Mouse (Mus musculus): ENCODE results near the gene Gltp. TPM values are rescaled to one million over a fixed set of nuclear protein-coding genes. Genes with fewer than 3 reads are reported as not detected.

Gene Gltp
- polyA plus RNA-seq, 2 experiments = 18.4 to 25.4 TPM

- H3K9ac ChIP-seq (replicated peaks) = no peak overlapping the region
- TF ChIP-seq CTCF (IDR thresholded peaks at IDR 0.05; ENCODE audit: low read depth) (no peak), EP300 (IDR thresholded peaks at IDR 0.05; ENCODE audit: low read depth) (no peak)
- no peak overlapping the region for H3K4me3 ChIP-seq (ENCODE audit: insufficient read depth in 1 of 2, low read depth in 2 of 2, low read length in 2 of 2)
- ATAC-seq (ENCODE audit: insufficient read depth) (no peak), DNase-seq (ENCODE audit: low read depth in 3 of 3, low spot score in 3 of 3) (no peak)
- H3K4me2 ChIP-seq (ENCODE audit: low read depth) = no peak overlapping the region
- WGBS (ENCODE audit: insufficient replicate concordance) = 72% methylated on average over 7 of the region's 7 CpGs
- no peaks in the 10 kb centered on the region for H3K9me3 ChIP-seq (ENCODE audit: control insufficient read depth, low read length)
- no peak overlapping the region for H3K27ac ChIP-seq
- H3K4me1 ChIP-seq (replicated peaks; ENCODE audit: control insufficient read depth in 2 of 2, insufficient read depth in 2 of 2, low read length in 1 of 2) = peaks cover 12 to 15% of the 10 kb centered on the region in 2 experiments
- H3K36me3 ChIP-seq (replicated peaks; ENCODE audit: control insufficient read depth, insufficient read depth, low read depth) = no peaks in the 10 kb centered on the region
- H3K27me3 ChIP-seq (ENCODE audit: control insufficient read depth, insufficient read depth, low read length) = no peaks in the 10 kb centered on the region
Observed at GRCm38 (mm10) chr5:114686726-114687210, 4.0 kb downstream of the Gltp start.

GRCm38 (mm10) chr5:114685986-114686385 is 4.8 kb downstream of the Gltp start:
- H3K4me1 ChIP-seq (replicated peaks; ENCODE audit: control insufficient read depth in 2 of 2, insufficient read depth in 2 of 2, low read length in 1 of 2) = peaks cover 8 to 14% of the 10 kb centered on the region in 2 experiments
- H3K9me3 ChIP-seq (ENCODE audit: control insufficient read depth, low read length) = no peaks in the 10 kb centered on the region
- no peak for TF ChIP-seq CTCF (IDR thresholded peaks at IDR 0.05; ENCODE audit: low read depth)
- no peak for TF ChIP-seq EP300 (IDR thresholded peaks at IDR 0.05; ENCODE audit: low read depth)
- no peak overlapping the region for H3K4me2 ChIP-seq (ENCODE audit: low read depth)
- no peaks in the 10 kb centered on the region for H3K27me3 ChIP-seq (ENCODE audit: control insufficient read depth, insufficient read depth, low read length)
- no peak overlapping the region for H3K4me3 ChIP-seq (ENCODE audit: insufficient read depth in 1 of 2, low read depth in 2 of 2, low read length in 2 of 2)
- DNase-seq (ENCODE audit: low read depth in 3 of 3, low spot score in 3 of 3) = no peak
- no peak overlapping the region for H3K9ac ChIP-seq (replicated peaks)
- no peak overlapping the region for H3K27ac ChIP-seq
- WGBS (ENCODE audit: insufficient replicate concordance) = 78% methylated on average over 5 of the region's 5 CpGs
- no peak for ATAC-seq (ENCODE audit: insufficient read depth)
- no peaks in the 10 kb centered on the region for H3K36me3 ChIP-seq (replicated peaks; ENCODE audit: control insufficient read depth, insufficient read depth, low read depth)

GRCm38 (mm10) chr5:114681717-114682116 is 9.1 kb downstream of the Gltp start:
- Histone ChIP-seq H3K27me3 (ENCODE audit: control insufficient read depth, insufficient read depth, low read length) (no peaks in the 10 kb centered on the region), H3K4me1 (replicated peaks; ENCODE audit: control insufficient read depth in 2 of 2, insufficient read depth in 2 of 2, low read length in 1 of 2) (peaks cover 0 to 3% of the 10 kb centered on the region in 2 experiments; a peak in 1 of 4 replicates), H3K4me3 (ENCODE audit: insufficient read depth in 1 of 2, low read depth in 2 of 2, low read length in 2 of 2) (no peak overlapping the region), H3K9ac (replicated peaks) (no peak overlapping the region), H3K27ac (no peak overlapping the region), H3K4me2 (ENCODE audit: low read depth) (no peak overlapping the region), H3K36me3 (replicated peaks; ENCODE audit: control insufficient read depth, insufficient read depth, low read depth) (no peaks in the 10 kb centered on the region), H3K9me3 (ENCODE audit: control insufficient read depth, low read length) (no peaks in the 10 kb centered on the region)
- TF ChIP-seq EP300 (IDR thresholded peaks at IDR 0.05; ENCODE audit: low read depth) (no peak), CTCF (IDR thresholded peaks at IDR 0.05; ENCODE audit: low read depth) (no peak)
- WGBS (ENCODE audit: insufficient replicate concordance) = 62% methylated on average over 8 of the region's 8 CpGs
- DNase-seq (ENCODE audit: low read depth in 3 of 3, low spot score in 3 of 3) (no peak), ATAC-seq (ENCODE audit: insufficient read depth) (no peak)

GRCm38 (mm10) chr5:114680676-114681285 is 10.0 kb downstream of the Gltp start:
- ATAC-seq (ENCODE audit: insufficient read depth) = no peak
- Histone ChIP-seq H3K4me3 (ENCODE audit: insufficient read depth in 1 of 2, low read depth in 2 of 2, low read length in 2 of 2) (no peak overlapping the region), H3K36me3 (replicated peaks; ENCODE audit: control insufficient read depth, insufficient read depth, low read depth) (no peaks in the 10 kb centered on the region), H3K4me2 (ENCODE audit: low read depth) (no peak overlapping the region), H3K27ac (no peak overlapping the region), H3K4me1 (replicated peaks; ENCODE audit: control insufficient read depth in 2 of 2, insufficient read depth in 2 of 2, low read length in 1 of 2) (peaks cover 0 to 3% of the 10 kb centered on the region in 2 experiments; a peak in 1 of 4 replicates), H3K9me3 (ENCODE audit: control insufficient read depth, low read length) (no peaks in the 10 kb centered on the region), H3K9ac (replicated peaks) (no peak overlapping the region), H3K27me3 (ENCODE audit: control insufficient read depth, insufficient read depth, low read length) (no peaks in the 10 kb centered on the region)
- TF ChIP-seq EP300 (IDR thresholded peaks at IDR 0.05; ENCODE audit: low read depth) (no peak), CTCF (IDR thresholded peaks at IDR 0.05; ENCODE audit: low read depth) (no peak)
- no peak for DNase-seq (ENCODE audit: low read depth in 3 of 3, low spot score in 3 of 3)
- WGBS (ENCODE audit: insufficient replicate concordance) = 49% methylated on average over 19 of the region's 19 CpGs

- peaks cover 0 to 3% of the 10 kb centered on the region in 2 experiments; a peak in 1 of 4 replicates for H3K4me1 ChIP-seq (replicated peaks; ENCODE audit: control insufficient read depth in 2 of 2, insufficient read depth in 2 of 2, low read length in 1 of 2)
- H3K27me3 ChIP-seq (ENCODE audit: control insufficient read depth, insufficient read depth, low read length) = no peaks in the 10 kb centered on the region
- H3K27ac ChIP-seq = no peak overlapping the region
- H3K9ac ChIP-seq (replicated peaks) = no peak overlapping the region
- ATAC-seq (ENCODE audit: insufficient read depth) (no peak), DNase-seq (ENCODE audit: low read depth in 3 of 3, low spot score in 3 of 3) (no peak)
- no peak overlapping the region for H3K4me3 ChIP-seq (ENCODE audit: insufficient read depth in 1 of 2, low read depth in 2 of 2, low read length in 2 of 2)
- no peak for TF ChIP-seq EP300 (IDR thresholded peaks at IDR 0.05; ENCODE audit: low read depth)
- no peak for TF ChIP-seq CTCF (IDR thresholded peaks at IDR 0.05; ENCODE audit: low read depth)
- H3K36me3 ChIP-seq (replicated peaks; ENCODE audit: control insufficient read depth, insufficient read depth, low read depth) = no peaks in the 10 kb centered on the region
- no peak overlapping the region for H3K4me2 ChIP-seq (ENCODE audit: low read depth)
- WGBS (ENCODE audit: insufficient replicate concordance) = 57% methylated on average over 17 of the region's 17 CpGs
- no peaks in the 10 kb centered on the region for H3K9me3 ChIP-seq (ENCODE audit: control insufficient read depth, low read length)
Observed at GRCm38 (mm10) chr5:114679841-114680591, 10.8 kb downstream of the Gltp start.

All from liver, embryonic 14.5 days (tissue).